Mouse (Mus musculus): ENCODE results near the gene Phkg1.

Phkg1 gene

GRCm38 (mm10) chr5:129846752-129847557 lies 51.4 kb downstream of the Phkg1 start, which contains the start of gene Sumf2:
Gene Sumf2, plus strand, starts transcription at chr5:129846986.
- in situ Hi-C loops (cut with MboI; ENCODE audit: unreplicated experiment in 2 of 2), result no loop called here

GRCm38 (mm10) chr5:129844848-129845247 lies 53.5 kb downstream of the Phkg1 start:
- in situ Hi-C loops (cut with MboI; ENCODE audit: unreplicated experiment in 2 of 2), result no loop called here
